Mouse (Mus musculus) forebrain, embryonic 16.5 days (tissue): Measurements from ENCODE around the gene Ccdc122. TPM values are rescaled to one million over a fixed set of nuclear protein-coding genes. Genes with fewer than 3 reads are reported as not detected.
A peak's percentile ranks its signal among the peaks of the same experiment; 100 is the strongest.

Experiments
- ATAC-seq: fragments of 200-750 bp; cut with Nextera tagmentation; 2 replicates; pipeline ENCODE4 v1.8.0; 2017; ENCODE audit warnings: mild to moderate bottlenecking, moderate library complexity
- H3K27ac ChIP-seq: fragments of 300-500 bp; sonication (generic); 2 replicates; pipeline ENCODE4 v1.5.1; 2014; ENCODE audit warnings: low read length, control low read depth
- H3K27me3 ChIP-seq: fragments of 300-500 bp; sonication (generic); replicated peaks from 2 replicates; pipeline ENCODE4 v1.6.1; 2014; ENCODE audit warnings: low read length; ENCODE audit not compliant: control insufficient read depth, insufficient read depth
- H3K36me3 ChIP-seq: fragments of 300-500 bp; sonication (generic); 2 replicates; pipeline ENCODE4 v1.6.1; 2014; ENCODE audit not compliant: control insufficient read depth, insufficient read depth
- H3K4me1 ChIP-seq: fragments of 300-500 bp; sonication (generic); replicated peaks from 2 replicates; pipeline ENCODE4 v1.6.1; 2014; ENCODE audit warnings: low read length; ENCODE audit not compliant: control insufficient read depth, insufficient read depth
- H3K4me2 ChIP-seq: fragments of 300-500 bp; sonication (generic); 2 replicates; pipeline ENCODE4 v1.6.1; 2014; ENCODE audit warnings: mild to moderate bottlenecking, low read length, control low read depth
- H3K4me3 ChIP-seq: fragments of 300-500 bp; sonication (generic); replicated peaks from 2 replicates; pipeline ENCODE4 v1.5.1; 2014; ENCODE audit warnings: mild to moderate bottlenecking, low read length, control low read depth
- H3K9ac ChIP-seq: fragments of 300-500 bp; sonication (generic); replicated peaks from 2 replicates; pipeline ENCODE4 v1.6.1; 2014; ENCODE audit warnings: low read depth, low read length, control low read depth
- H3K9me3 ChIP-seq: fragments of 300-500 bp; sonication (generic); 2 replicates; pipeline ENCODE4 v1.6.1; 2016; ENCODE audit warnings: low read length; ENCODE audit not compliant: control insufficient read depth
- WGBS: fragments of 180-500 bp; shearing (Covaris S2); extraction: QIAGEN DNeasy Blood & Tissue Kit; methylation state at CpG from one replicate; pipeline ENCODE4 v1.1.7; 2014; 5-methylcytosine and 5-hydroxymethylcytosine counted together
- polyA plus RNA-seq: library from polyadenylated mRNA; unstranded; fragments of >200 nt; fragmentation: Nextera tagmentation; extraction: Ambion mirVana; gene quantifications from 2 replicates; pipeline ENCODE4 v1.2.1, GENCODE M21; 2015

Gene Ccdc122
- polyA plus RNA-seq, 1 experiment from 2014 or later: 0.54 TPM

DNA sequence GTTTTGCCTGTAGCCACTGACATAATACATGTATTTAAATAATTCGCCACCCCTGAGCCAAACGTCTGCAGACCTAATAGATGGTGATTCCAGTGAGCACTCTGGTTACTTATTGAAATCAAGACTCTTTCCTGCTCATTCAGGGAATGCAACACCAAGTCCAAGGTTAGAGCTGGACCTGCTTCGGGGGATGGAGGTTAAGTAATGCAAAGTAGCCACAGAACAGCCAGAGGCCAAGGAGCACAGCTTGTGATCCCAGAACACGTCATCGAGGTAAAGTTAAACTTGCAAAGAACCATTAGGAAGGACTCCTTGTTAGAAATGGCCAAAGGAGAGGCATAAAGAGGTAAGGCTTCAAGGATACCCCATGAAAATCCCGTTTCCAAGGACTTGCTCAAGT, 114.0 kb downstream of the Ccdc122 start:
- Histone ChIP-seq H3K4me2 (no peak overlapping the region), H3K4me1 (peaks cover 6% of the 10 kb centered on the region), H3K27ac (no peak overlapping the region), H3K27me3 (no peaks in the 10 kb centered on the region), H3K4me3 (no peak overlapping the region), H3K9ac (no peak overlapping the region), H3K9me3 (no peaks in the 10 kb centered on the region), H3K36me3 (no peaks in the 10 kb centered on the region)
- 77% methylated on average over 6 of the region's 6 CpGs for WGBS
- no peak for ATAC-seq

DNA sequence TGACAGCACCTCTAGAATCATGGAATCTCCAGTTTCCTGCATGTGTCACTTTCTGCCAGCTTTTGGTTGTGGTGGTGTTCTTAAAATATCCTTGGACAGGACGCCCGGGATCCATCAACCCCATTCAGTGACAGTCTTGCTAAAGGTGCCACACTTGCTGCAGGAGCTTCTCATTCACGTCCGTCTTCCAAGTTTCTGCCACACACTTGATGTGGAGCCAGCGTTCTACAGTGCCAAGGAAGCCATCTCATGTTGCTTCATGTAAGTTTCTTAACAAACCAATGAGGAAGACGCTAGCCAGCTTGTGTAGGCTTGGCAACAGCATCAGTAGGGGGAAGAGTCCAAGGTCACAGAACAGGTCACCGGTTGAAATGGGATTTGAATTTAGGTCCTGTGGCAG, 114.9 kb downstream of the Ccdc122 start:
- no peak for ATAC-seq
- Histone ChIP-seq H3K9ac (no peak overlapping the region), H3K36me3 (no peaks in the 10 kb centered on the region), H3K27me3 (no peaks in the 10 kb centered on the region), H3K9me3 (no peaks in the 10 kb centered on the region), H3K4me3 (no peak overlapping the region), H3K4me2 (no peak overlapping the region), H3K27ac (no peak overlapping the region), H3K4me1 (peaks cover 10% of the 10 kb centered on the region)
- 76% methylated on average over 7 of the region's 7 CpGs for WGBS

DNA sequence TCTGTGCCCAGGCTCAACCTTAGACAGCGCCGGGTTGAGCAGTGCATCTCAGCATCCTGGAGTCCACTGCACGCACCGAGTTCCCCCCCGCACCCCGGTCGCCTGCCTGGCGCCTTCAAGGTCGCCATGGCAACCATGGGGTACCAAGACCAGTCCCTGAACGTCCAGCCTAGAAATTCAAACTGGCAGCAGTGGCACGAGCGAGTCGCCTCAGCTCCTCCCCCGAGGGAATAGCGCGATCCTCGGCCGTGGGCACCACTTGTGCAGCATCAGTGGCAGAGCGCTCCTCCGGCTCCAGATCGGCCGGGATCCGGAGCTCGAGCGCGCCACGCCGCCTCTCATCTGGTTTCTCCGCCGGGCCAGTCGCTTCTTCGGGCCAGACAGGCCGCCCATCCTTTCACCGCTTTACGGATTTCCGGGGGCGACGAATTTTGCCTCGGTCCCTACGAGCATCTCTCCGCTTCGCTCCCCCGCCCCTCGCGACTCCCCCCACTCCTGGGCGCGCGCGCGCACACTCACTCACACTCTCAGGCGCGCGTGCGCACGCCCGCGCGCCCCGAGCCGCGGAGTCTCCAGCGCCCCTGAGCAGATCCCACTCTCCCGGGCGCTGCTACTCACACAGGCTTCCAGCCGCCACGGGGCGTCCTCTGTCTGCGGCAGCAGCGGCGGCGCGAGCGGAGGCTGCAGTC, 119.8 kb downstream of the Ccdc122 start, which contains the start of gene Enox1:
Gene Enox1 (plus strand): TSS at position 542 of the 689 bp plus-strand sequence.
- under 1% methylated on average over 73 of the region's 73 CpGs for WGBS
- H3K27ac ChIP-seq: peak within 1 kb of the TSS; percentile 98
- ATAC-seq: peak; percentile 93
- H3K27me3 ChIP-seq: no peaks in the 10 kb centered on the region
- no peaks in the 10 kb centered on the region for H3K36me3 ChIP-seq
- H3K9me3 ChIP-seq: no peaks in the 10 kb centered on the region
- H3K9ac ChIP-seq: peak within 1 kb of the TSS; percentile 93
- peaks cover 39% of the 10 kb centered on the region for H3K4me1 ChIP-seq
- H3K4me3 ChIP-seq: peak within 1 kb of the TSS; percentile 96
- peak within 1 kb of the TSS; percentile 83 for H3K4me2 ChIP-seq

GRCm38 (mm10) chr14:77156911-77157504, 120.4 kb downstream of the Ccdc122 start:
- Histone ChIP-seq H3K4me2 (peak overlapping the region; percentile 83), H3K4me1 (peaks cover 39% of the 10 kb centered on the region), H3K9ac (peak overlapping the region; percentile 93), H3K9me3 (no peaks in the 10 kb centered on the region), H3K27ac (peak overlapping the region; percentile 98), H3K27me3 (no peaks in the 10 kb centered on the region), H3K36me3 (no peaks in the 10 kb centered on the region), H3K4me3 (peak overlapping the region; percentile 96)
- ATAC-seq: peak; percentile 43
- WGBS: under 1% methylated on average over 64 of the region's 64 CpGs

DNA sequence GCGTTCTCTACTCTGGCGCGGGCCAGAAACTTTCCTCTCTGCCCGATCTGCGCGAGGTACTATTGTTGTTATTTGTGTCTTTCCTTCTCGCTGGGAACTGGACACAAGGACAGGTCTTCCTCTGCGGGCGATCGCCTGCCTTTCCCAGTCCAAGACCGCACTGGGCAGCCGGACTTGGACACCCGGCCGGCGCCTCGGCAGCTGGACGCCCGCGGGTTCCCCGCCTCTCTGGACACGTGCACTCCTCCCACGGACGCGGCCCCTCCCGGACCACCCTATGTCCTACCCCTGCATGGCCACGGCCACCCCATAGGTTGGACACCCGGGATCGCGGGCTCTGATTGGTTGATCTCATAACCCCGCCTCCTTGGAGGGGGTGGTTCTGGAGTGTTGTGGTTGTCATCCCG, 120.9 kb downstream of the Ccdc122 start:
- peak overlapping the region; percentile 96 for H3K4me3 ChIP-seq
- ATAC-seq: peak; percentile 76
- no peaks in the 10 kb centered on the region for H3K27me3 ChIP-seq
- WGBS: 0% methylated on average over 31 of the region's 31 CpGs
- H3K4me2 ChIP-seq: peak overlapping the region; percentile 83
- no peaks in the 10 kb centered on the region for H3K36me3 ChIP-seq
- H3K9ac ChIP-seq: peak overlapping the region; percentile 93
- peaks cover 41% of the 10 kb centered on the region for H3K4me1 ChIP-seq
- no peaks in the 10 kb centered on the region for H3K9me3 ChIP-seq
- H3K27ac ChIP-seq: peak overlapping the region; percentile 98

DNA sequence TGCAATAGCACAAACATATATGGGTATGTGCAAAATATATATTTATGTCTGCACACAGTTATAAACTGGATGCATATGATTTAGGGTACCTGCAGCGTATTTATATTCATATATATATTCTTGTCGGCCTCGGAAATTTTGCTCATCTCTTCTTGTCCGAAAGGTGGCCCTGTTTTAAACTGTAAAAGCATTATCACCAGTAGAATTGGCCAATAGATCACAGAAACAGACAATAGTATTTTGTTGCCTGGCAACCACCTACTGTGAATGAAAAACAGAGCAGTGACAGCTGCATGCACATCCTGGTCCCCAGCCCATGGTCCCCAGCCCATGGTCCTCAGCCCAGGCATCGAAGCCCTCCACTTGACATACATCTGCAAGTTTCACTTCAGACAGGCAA, 122.8 kb downstream of the Ccdc122 start:
- Histone ChIP-seq H3K27me3 (no peaks in the 10 kb centered on the region), H3K4me3 (peak overlapping the region; percentile 27), H3K9me3 (no peaks in the 10 kb centered on the region), H3K9ac (no peak overlapping the region), H3K4me2 (peak overlapping the region; percentile 83), H3K36me3 (no peaks in the 10 kb centered on the region), H3K4me1 (peaks cover 44% of the 10 kb centered on the region), H3K27ac (0 out of 2 replicates have a peak overlapping the region, but pooled peaks have one; percentile 4)
- ATAC-seq: no peak
- WGBS: 69% methylated on average over 5 of the region's 5 CpGs

Other genes with a start within 250 kb of the Ccdc122 start
- gene Lacc1, start 132 bp downstream of the Ccdc122 start, polyA plus RNA-seq: 1.5 and 2.2 TPM in 2 replicates
- gene Enox1, start 120.0 kb downstream of the Ccdc122 start, polyA plus RNA-seq: 64.4 and 65.7 TPM in 2 replicates